Mouse (Mus musculus) myocyte (in vitro differentiated cells): ENCODE results near the gene Eln. TPM values are rescaled to one million over a fixed set of nuclear protein-coding genes. Genes with fewer than 3 reads are reported as not detected.

Experiments
- H3K27me3 ChIP-seq: one replicate; pipeline ENCODE4 v1.6.1; 2011; ENCODE audit not compliant: control insufficient read depth, insufficient read depth, insufficient read length
- H3K36me3 ChIP-seq: one replicate; pipeline ENCODE4 v1.6.1; 2011; ENCODE audit not compliant: control insufficient read depth, insufficient read depth
- H3K4me2 ChIP-seq: one replicate; pipeline ENCODE4 v1.6.1; 2011; ENCODE audit warnings: low read depth, control low read depth
- H3K4me3 ChIP-seq: one replicate; pipeline ENCODE4 v1.5.1; 2011; ENCODE audit warnings: mild to moderate bottlenecking, control low read depth, moderate library complexity
- H3K79me2 ChIP-seq: one replicate; pipeline ENCODE4 v1.6.1; 2011; ENCODE audit not compliant: control insufficient read depth, insufficient read depth
- H3ac ChIP-seq: one replicate; pipeline ENCODE4 v1.6.1; 2011; ENCODE audit not compliant: control insufficient read depth, insufficient read length
- CEBPB ChIP-seq: IDR thresholded peaks from 2 replicates; pipeline ENCODE4 v1.6.1; 2011; ENCODE audit warnings: mild to moderate bottlenecking, moderate library complexity; ENCODE audit not compliant: poor library complexity, insufficient read depth, severe bottlenecking
- E2F4 ChIP-seq: IDR thresholded peaks from one replicate; pipeline ENCODE4 v1.6.1; 2011; ENCODE audit warnings: mild to moderate bottlenecking, control low read depth, moderate library complexity; ENCODE audit not compliant: insufficient read depth
- MAX ChIP-seq: IDR thresholded peaks from one replicate; pipeline ENCODE4 v1.6.1; 2011; ENCODE audit warnings: low read depth, mild to moderate bottlenecking, control low read depth
- MYOD1 ChIP-seq, 3 experiments: IDR thresholded peaks; one replicate each; pipeline ENCODE4 v1.6.1; 2011; ENCODE audit warnings: control low read depth in 2 of 3, low read depth in 2 of 3, mild to moderate bottlenecking in 2 of 3, moderate library complexity in 1 of 3; ENCODE audit not compliant: insufficient read length in 2 of 3, control insufficient read depth in 1 of 3
- MYOG ChIP-seq, 3 experiments: IDR thresholded peaks; one replicate each; pipeline ENCODE4 v1.6.1; 2011; ENCODE audit warnings: control low read depth in 2 of 3, low read depth in 2 of 3, mild to moderate bottlenecking in 2 of 3; ENCODE audit not compliant: insufficient read length in 2 of 3, control insufficient read depth in 1 of 3, insufficient read depth in 1 of 3
- POLR2A ChIP-seq: IDR thresholded peaks from one replicate; pipeline ENCODE4 v1.6.1; 2011; ENCODE audit warnings: low read depth, mild to moderate bottlenecking, control low read depth, moderate library complexity; ENCODE audit not compliant: insufficient read length
- POLR2AphosphoS2 ChIP-seq: IDR thresholded peaks from one replicate; pipeline ENCODE4 v1.6.1; 2011; ENCODE audit warnings: low read depth, control low read depth; ENCODE audit not compliant: insufficient read length
- REST ChIP-seq: IDR thresholded peaks from one replicate; pipeline ENCODE4 v1.6.1; 2011; ENCODE audit warnings: mild to moderate bottlenecking, control low read depth, moderate library complexity; ENCODE audit not compliant: insufficient read depth, insufficient read length
- SRF ChIP-seq: IDR thresholded peaks from one replicate; pipeline ENCODE4 v1.6.1; 2011; ENCODE audit warnings: low read depth; ENCODE audit not compliant: control insufficient read depth, insufficient read length
- TCF12 ChIP-seq: IDR thresholded peaks from one replicate; pipeline ENCODE4 v1.6.1; 2011; ENCODE audit warnings: mild to moderate bottlenecking, control low read depth; ENCODE audit not compliant: poor library complexity, insufficient read depth, severe bottlenecking
- TCF3 ChIP-seq: IDR thresholded peaks from one replicate; pipeline ENCODE4 v1.6.1; 2011; ENCODE audit warnings: low read depth, control low read depth; ENCODE audit not compliant: insufficient read length
- USF1 ChIP-seq: IDR thresholded peaks from one replicate; pipeline ENCODE4 v1.6.1; 2011; ENCODE audit warnings: low read depth, mild to moderate bottlenecking, control low read depth, moderate library complexity
- polyA plus RNA-seq: library from polyadenylated mRNA; unstranded; fragments of >200 nt; fragmentation: generic; extraction: Trizol; gene quantifications from one replicate; pipeline ENCODE4 v1.2.1, GENCODE M21; 2012; ENCODE audit warnings: missing spikeins

The Eln gene
- polyA plus RNA-seq, 1 experiment = 0.02 TPM

DNA sequence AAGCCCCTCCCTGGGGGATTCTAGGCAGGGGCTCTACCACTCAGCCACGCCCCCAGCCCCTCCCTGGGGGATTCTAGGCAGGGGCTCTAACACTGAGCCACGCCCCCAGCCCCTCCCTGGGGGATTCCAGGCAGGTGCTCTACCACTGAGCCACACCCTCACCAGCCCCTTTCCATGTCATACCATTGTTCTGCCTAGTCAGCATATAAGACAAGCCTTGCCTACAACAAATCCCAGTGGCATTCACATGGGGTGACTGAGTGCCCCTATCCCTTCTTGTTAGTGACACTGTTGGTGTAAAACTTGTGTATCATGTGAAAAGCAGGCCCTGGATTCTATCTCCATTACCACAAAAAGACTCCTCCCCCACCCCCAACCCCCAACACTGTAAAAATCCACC, 36.7 kb upstream of the Eln start:
- Histone ChIP-seq H3K36me3 (no peaks in the 10 kb centered on the region), H3ac (no peak overlapping the region), H3K4me2 (no peak overlapping the region), H3K27me3 (peaks cover 23% of the 10 kb centered on the region), H3K4me3 (no peak overlapping the region), H3K79me2 (no peaks in the 10 kb centered on the region)
- TF ChIP-seq MAX (no peak), E2F4 (no peak)

- Histone ChIP-seq H3K79me2 (no peaks in the 10 kb centered on the region), H3K4me2 (no peak overlapping the region), H3K4me3 (no peak overlapping the region), H3ac (no peak overlapping the region), H3K27me3 (peaks cover 23% of the 10 kb centered on the region), H3K36me3 (no peaks in the 10 kb centered on the region)
- TF ChIP-seq CEBPB = no peak
- TF ChIP-seq MAX = no peak
- no peak for TF ChIP-seq E2F4
- TF ChIP-seq SRF = no peak
- TF ChIP-seq REST = no peak
- TF ChIP-seq MYOD1 (IDR thresholded peaks at IDR 0.05; ENCODE audit: control insufficient read depth in 1 of 3, insufficient read length in 2 of 3, low read depth in 2 of 3) = no peak
- no peak for TF ChIP-seq MYOG (IDR thresholded peaks at IDR 0.05; ENCODE audit: control insufficient read depth in 1 of 3, insufficient read depth in 1 of 3, insufficient read length in 2 of 3, low read depth in 2 of 3)
- no peak for TF ChIP-seq TCF3
- TF ChIP-seq POLR2A = no peak
These were observed 33.8 kb upstream of the Eln start for GRCm38 (mm10) chr5:134780963-134781362.

- H3K79me2 ChIP-seq = no peaks in the 10 kb centered on the region
- no peak overlapping the region for H3K4me2 ChIP-seq
- H3K27me3 ChIP-seq = peaks cover 23% of the 10 kb centered on the region
- H3K4me3 ChIP-seq = no peak overlapping the region
- no peak for TF ChIP-seq POLR2AphosphoS2
- TF ChIP-seq TCF3 = no peak
- no peak for TF ChIP-seq CEBPB
- no peak for TF ChIP-seq SRF
- TF ChIP-seq USF1 = no peak
- TF ChIP-seq MYOG (IDR thresholded peaks at IDR 0.05; ENCODE audit: control insufficient read depth in 1 of 3, insufficient read depth in 1 of 3, insufficient read length in 2 of 3, low read depth in 2 of 3) = no peak
- H3K36me3 ChIP-seq = no peaks in the 10 kb centered on the region
- no peak overlapping the region for H3ac ChIP-seq
These were observed 33.0 kb upstream of the Eln start for GRCm38 (mm10) chr5:134780146-134780545.

DNA sequence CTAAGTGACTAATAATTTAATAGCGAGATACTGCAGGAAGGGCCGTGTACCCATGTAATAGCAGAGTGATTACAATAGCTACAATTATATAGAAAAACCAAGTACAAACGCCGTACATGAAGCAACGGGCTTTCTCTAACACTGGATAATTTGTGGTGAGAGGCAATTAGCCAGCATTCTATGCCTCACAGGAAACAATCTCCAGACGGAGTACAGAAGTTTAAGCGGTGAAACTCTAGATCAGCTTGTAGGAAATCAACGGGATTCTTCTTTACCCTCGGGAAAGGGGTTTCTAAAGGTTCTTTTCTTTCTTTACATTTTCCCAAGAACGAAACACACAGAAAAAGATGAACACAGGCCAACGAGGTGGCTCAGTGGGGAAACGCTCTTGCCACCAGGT, 29.4 kb upstream of the Eln start:
- H3K79me2 ChIP-seq = no peaks in the 10 kb centered on the region
- H3K4me2 ChIP-seq = no peak overlapping the region
- no peak for TF ChIP-seq MYOD1 (IDR thresholded peaks at IDR 0.05; ENCODE audit: control insufficient read depth in 1 of 3, insufficient read length in 2 of 3, low read depth in 2 of 3)
- no peak for TF ChIP-seq E2F4
- TF ChIP-seq REST = no peak
- no peak for TF ChIP-seq TCF3
- TF ChIP-seq SRF = no peak
- no peak for TF ChIP-seq POLR2A
- TF ChIP-seq USF1 = no peak
- TF ChIP-seq POLR2AphosphoS2 = no peak
- TF ChIP-seq MYOG (IDR thresholded peaks at IDR 0.05; ENCODE audit: control insufficient read depth in 1 of 3, insufficient read depth in 1 of 3, insufficient read length in 2 of 3, low read depth in 2 of 3) = no peak
- TF ChIP-seq TCF12 = no peak
- H3K4me3 ChIP-seq = no peak overlapping the region
- H3K27me3 ChIP-seq = peaks cover 7% of the 10 kb centered on the region
- H3K36me3 ChIP-seq = no peaks in the 10 kb centered on the region
- H3ac ChIP-seq = no peak overlapping the region

- peaks cover under 1% of the 10 kb centered on the region for H3K27me3 ChIP-seq
- H3ac ChIP-seq = no peak overlapping the region
- H3K79me2 ChIP-seq = no peaks in the 10 kb centered on the region
- TF ChIP-seq TCF12 (no peak), USF1 (no peak), POLR2A (no peak), SRF (no peak), CEBPB (no peak), E2F4 (no peak), REST (no peak), MYOD1 (IDR thresholded peaks at IDR 0.05; ENCODE audit: control insufficient read depth in 1 of 3, insufficient read length in 2 of 3, low read depth in 2 of 3) (no peak), MAX (no peak), MYOG (IDR thresholded peaks at IDR 0.05; ENCODE audit: control insufficient read depth in 1 of 3, insufficient read depth in 1 of 3, insufficient read length in 2 of 3, low read depth in 2 of 3) (no peak), TCF3 (no peak), POLR2AphosphoS2 (no peak)
- no peak overlapping the region for H3K4me3 ChIP-seq
- H3K36me3 ChIP-seq = no peaks in the 10 kb centered on the region
- H3K4me2 ChIP-seq = no peak overlapping the region
These were observed 25.4 kb upstream of the Eln start for GRCm38 (mm10) chr5:134772522-134772921.
